Mouse (Mus musculus) MEL-GATA-1-ER (cell line): ENCODE results near the gene Mllt10.

Experiments
- DNase-seq: peaks from one replicate; pipeline ENCODE4 v3.0.0-alpha.2; 2012; ENCODE audit warnings: low read depth; ENCODE audit errors: extremely low read depth

Gene Mllt10

GRCm38 (mm10) chr2:18195285-18195684 is 140.2 kb downstream of the Mllt10 start:
- no peak for DNase-seq

- DNase-seq = peak; percentile 16
Observed at GRCm38 (mm10) chr2:18195691-18196396, 140.8 kb downstream of the Mllt10 start.

GRCm38 (mm10) chr2:18201820-18202462 is 146.9 kb downstream of the Mllt10 start:
- no peak for DNase-seq

GRCm38 (mm10) chr2:18202923-18203322 is 147.9 kb downstream of the Mllt10 start:
- no peak for DNase-seq

DNA sequence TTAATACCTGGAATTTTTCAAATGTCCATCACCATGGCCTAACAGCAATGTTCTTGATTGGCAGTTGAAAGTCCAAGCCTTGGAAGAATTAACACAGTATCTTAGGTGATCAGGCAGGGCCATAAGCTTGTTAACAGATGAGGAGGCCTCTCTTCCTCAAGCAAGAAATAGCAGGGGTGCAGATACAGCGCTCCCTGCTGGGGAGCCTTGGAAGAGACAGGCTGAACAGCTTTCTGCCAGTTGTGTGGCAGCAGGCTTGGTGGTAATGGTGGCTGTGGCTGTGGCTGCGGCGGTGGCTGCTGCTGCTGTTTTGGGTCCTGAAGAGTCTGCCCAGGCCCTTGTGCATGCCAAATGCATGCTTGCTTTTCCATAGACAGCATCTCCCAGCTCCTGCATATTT is 150.1 kb downstream of the Mllt10 start:
- DNase-seq = peak; percentile 34

- no peak for DNase-seq
Observed at GRCm38 (mm10) chr2:18206811-18207210, 151.8 kb downstream of the Mllt10 start.

DNA sequence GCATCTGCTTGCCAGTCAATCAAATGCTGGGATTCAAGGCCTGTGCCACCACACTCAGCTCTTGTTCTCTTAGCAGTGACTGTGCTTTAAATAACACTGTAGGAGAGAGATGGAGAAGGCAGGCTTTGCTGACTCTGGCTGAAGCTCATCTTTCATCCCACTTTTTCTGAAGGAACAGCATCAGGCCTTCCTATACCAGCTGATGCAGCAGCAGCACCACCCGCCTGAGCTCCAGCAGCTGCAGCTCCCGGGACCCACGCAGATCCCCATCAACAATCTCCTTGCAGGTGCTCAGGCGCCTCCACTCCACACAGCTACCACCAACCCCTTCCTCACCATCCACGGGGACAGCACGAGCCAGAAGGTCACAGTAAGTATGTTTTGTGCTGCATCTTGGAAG is 153.5 kb downstream of the Mllt10 start:
- no peak for DNase-seq

GRCm38 (mm10) chr2:18209211-18209823 is 154.3 kb downstream of the Mllt10 start:
- no peak for DNase-seq

DNA sequence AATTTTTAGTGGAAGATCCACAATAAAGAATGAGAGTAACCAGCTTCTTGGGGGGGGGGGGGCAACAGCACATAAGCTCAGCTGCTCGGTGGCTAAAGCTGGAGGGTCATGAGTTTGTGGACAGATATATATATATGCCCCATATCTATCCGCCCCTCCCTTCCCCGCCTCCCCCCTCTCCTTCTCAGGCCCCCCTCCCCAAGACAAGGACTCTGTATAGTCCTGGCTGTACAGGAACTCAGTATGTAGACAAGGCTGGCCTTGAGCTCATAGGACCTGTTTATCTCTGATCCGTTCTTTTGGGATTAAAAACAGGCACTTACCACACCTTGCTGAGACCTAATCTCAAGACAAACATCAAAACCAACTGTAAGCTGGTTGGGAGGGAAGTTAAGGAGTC is 154.9 kb downstream of the Mllt10 start:
- no peak for DNase-seq

DNA sequence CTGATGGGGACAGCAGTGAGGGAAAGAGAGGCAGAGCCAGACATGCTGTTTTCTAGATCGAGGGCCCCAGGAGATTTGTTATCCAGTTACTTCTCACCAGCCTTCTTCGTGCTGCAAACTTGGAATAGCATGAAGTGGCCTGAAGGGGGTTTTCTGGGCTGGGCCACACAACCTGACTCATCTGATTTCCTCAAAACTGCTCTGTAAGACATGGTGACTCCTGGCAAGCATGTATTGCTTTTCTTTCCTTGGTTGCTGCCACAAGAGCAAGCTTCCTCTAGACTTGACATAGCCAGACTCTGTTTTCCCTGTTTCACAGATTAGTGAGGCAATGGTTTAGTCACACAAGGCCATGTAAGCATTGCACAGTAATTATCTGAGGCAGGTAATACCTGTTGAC is 159.0 kb downstream of the Mllt10 start:
- DNase-seq = no peak

DNA sequence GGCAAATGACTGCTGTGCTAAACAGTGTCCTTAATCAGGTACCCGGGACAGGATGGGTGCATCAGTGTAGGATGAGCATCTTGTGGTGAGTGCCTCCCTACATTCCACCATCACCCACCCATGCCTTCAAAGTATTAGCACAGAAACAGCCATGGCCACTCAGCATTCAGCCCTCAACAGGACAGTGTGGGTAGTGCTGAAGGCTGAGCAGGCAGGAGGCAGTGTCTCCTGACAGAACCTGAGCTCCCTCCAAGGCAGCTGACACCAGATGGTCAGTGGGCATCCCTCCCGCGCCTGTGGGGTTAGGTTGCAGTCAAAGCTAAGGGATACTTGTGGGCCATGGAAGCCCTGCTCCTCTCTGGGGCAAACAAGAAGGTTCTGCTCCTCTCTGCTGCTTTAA is 162.8 kb downstream of the Mllt10 start:
- no peak for DNase-seq

- DNase-seq = no peak
Observed at GRCm38 (mm10) chr2:18218500-18218899, 163.5 kb downstream of the Mllt10 start.

GRCm38 (mm10) chr2:18219136-18219535 is 164.1 kb downstream of the Mllt10 start:
- no peak for DNase-seq

- DNase-seq = no peak
Observed at GRCm38 (mm10) chr2:18219569-18219968, 164.5 kb downstream of the Mllt10 start.

DNA sequence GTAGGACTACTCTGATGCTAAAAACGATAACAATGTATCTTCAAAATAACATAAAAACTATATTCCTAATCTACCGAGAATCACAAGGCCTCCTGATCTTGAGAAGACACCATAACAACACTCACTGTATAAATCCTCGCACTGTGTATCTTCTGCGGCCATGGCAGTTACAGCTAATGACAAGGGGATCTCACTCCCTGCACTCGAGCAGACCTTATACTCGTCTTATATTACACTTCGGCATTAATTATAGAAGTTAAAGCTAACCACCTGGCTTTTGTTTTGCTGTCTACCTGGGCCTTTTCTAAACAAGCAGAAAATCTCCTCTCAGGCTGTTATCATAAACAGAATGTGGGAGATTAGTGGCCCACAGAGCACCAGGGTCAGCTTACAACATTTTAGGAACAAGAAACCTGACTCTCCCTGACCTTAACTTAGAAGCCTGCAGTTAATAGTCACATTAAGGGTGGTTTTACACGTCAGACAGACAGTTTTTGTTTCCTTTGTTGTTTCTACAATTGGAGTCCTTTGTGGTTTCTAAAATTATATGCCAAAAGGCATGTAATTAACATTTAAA is 173.5 kb downstream of the Mllt10 start:
- DNase-seq = no peak

DNA sequence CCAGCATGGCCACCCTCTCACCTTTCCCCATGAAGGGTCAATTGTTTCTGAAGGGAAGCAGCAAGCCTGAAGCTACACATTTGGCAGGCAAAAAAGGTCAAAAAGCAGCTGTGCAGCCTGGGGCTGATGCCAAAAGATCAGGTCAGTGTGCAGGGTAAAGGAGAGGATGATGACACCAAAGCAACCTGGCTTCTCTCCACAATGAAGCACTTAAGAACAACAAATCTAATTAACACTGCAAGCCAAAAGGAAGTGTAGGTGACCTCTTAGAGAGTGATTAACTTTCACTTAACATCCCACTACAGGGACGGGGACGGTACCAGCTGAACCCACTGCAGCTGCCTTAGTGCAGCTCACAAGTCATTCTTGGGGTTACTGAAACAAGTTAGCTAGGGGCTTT is 174.2 kb downstream of the Mllt10 start:
- DNase-seq = no peak

DNA sequence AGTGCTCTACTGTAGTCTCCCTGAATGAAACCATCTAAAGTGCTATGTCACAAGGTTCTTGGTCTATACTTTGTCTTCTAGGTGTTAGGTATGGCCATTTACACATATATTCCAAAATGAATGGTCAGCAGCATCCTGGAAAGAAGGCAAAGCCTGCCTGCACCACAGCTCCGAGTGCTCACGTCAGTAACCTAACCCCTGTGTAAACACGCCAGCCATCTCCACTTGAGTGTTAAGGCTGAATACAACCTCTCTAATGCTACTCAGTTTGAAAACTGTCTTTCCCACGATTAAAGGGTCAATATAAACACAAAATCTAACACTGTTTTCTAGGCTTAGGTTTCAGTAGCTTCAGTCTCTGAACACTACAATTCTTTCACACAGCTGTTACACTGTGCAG is 176.1 kb downstream of the Mllt10 start:
- no peak for DNase-seq

- DNase-seq = no peak
Observed at GRCm38 (mm10) chr2:18232883-18233567, 178.0 kb downstream of the Mllt10 start.

DNA sequence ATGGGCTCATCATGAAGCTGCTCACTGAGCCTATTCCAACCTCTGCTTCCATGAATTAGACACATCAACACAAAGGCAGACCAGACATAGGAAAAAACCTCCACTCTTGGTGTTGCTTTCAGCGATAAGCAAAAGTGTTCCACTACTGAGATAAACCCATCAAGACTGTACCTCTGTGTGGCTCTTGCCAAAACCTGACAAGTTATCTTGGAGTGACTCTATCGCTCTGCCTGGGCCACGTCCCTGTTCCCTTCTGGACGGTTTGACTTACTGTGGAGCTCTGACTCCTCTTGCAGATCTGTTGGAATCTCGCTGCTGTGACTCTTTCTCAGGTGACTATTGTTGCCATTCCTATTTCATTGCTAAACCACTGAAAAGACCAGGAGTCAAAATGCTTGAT is 180.5 kb downstream of the Mllt10 start:
- DNase-seq = no peak

- DNase-seq = no peak
Observed at GRCm38 (mm10) chr2:18249224-18249623, 194.2 kb downstream of the Mllt10 start.
